Mouse (Mus musculus) olfactory bulb, adult 2 months (tissue): ENCODE measurements around the gene Ntn1.

Experiments used
- CTCF ChIP-seq: fragments of 200-500 bp; IDR thresholded peaks from 2 replicates; pipeline ENCODE4 v1.5.1; 2012; ENCODE audit warnings: low read depth, mild to moderate bottlenecking, low read length, moderate library complexity; ENCODE audit not compliant: insufficient read depth
- POLR2A ChIP-seq: fragments of 200-500 bp; IDR thresholded peaks from 2 replicates; pipeline ENCODE4 v1.6.1; 2012; ENCODE audit warnings: mild to moderate bottlenecking, low read depth, low read length, moderate library complexity; ENCODE audit not compliant: insufficient read depth

DNA sequence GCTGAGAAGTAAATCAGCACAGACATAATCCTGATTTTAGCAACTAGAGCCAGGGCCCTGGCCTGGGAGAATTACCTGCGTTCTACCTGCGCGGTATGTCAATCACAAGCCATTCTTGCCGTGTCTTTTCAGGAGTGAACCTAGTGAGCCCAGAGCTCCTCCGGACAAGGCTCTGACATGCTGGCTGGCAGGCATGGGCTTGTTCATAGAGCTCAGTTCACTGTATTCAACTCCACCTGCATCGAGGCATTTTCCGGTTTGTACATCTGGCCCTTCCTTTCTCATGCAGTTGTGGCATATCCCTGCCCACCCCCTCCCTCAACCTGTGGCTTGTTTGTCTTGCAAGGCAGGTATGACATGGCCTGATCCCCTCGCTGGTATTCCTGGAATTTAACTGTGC is 5.0 kb upstream of the Ntn1 start:
- TF ChIP-seq POLR2A: no peak
- TF ChIP-seq CTCF: no peak
